Mouse (Mus musculus) cerebellum, adult 9-11 months (tissue): ENCODE measurements around the gene Cdc6.
A peak's percentile ranks its signal among the peaks of the same experiment; 100 is the strongest.

Source experiments
- DNase-seq: peaks from one replicate; pipeline ENCODE4 v3.0.0; 2022

Gene Cdc6

GRCm38 (mm10) chr11:98962421-98963095 is 55.0 kb downstream of the Cdc6 start:
- no peak for DNase-seq

- DNase-seq, result peak; percentile 67
These were observed 55.8 kb downstream of the Cdc6 start for GRCm38 (mm10) chr11:98963191-98964021.

- no peak for DNase-seq
These were observed 56.6 kb downstream of the Cdc6 start for GRCm38 (mm10) chr11:98964201-98964615.

GRCm38 (mm10) chr11:98964616-98965415 is 57.2 kb downstream of the Cdc6 start:
- peak; percentile 73 for DNase-seq

- no peak for DNase-seq
These were observed 57.9 kb downstream of the Cdc6 start for GRCm38 (mm10) chr11:98965416-98966077.

GRCm38 (mm10) chr11:98966499-98967141 is 59.0 kb downstream of the Cdc6 start:
- DNase-seq, result peak; percentile 88

- peak; percentile 52 for DNase-seq
These were observed 60.5 kb downstream of the Cdc6 start for GRCm38 (mm10) chr11:98968079-98968478.

GRCm38 (mm10) chr11:98968716-98969495 is 61.3 kb downstream of the Cdc6 start:
- peak; percentile 54 for DNase-seq

GRCm38 (mm10) chr11:98969496-98969927 is 61.9 kb downstream of the Cdc6 start:
- DNase-seq, result peak; percentile 46

- peak; percentile 34 for DNase-seq
These were observed 62.8 kb downstream of the Cdc6 start for GRCm38 (mm10) chr11:98970191-98970925.

GRCm38 (mm10) chr11:98971316-98972031 is 63.9 kb downstream of the Cdc6 start:
- peak; percentile 78 for DNase-seq

GRCm38 (mm10) chr11:98972215-98972614 is 64.6 kb downstream of the Cdc6 start:
- DNase-seq, result peak; percentile 86

- DNase-seq, result peak; percentile 49
These were observed 65.3 kb downstream of the Cdc6 start for GRCm38 (mm10) chr11:98972801-98973360.
